Mouse (Mus musculus) kidney, postnatal 14 days (tissue): ENCODE measurements around the gene Ubqln4.
"Not testable (repeated sequence)": the region's sequence is repeated elsewhere in the genome, so short reads cannot be mapped to it uniquely, and the experiment has no call there.

Source experiments
- DNase-seq: peaks from one replicate; pipeline ENCODE4 v3.0.0; 2022; ENCODE audit warnings: mixed read lengths

Gene Ubqln4

GRCm38 (mm10) chr3:88568615-88569014 is 15.1 kb downstream of the Ubqln4 start:
- DNase-seq = no peak

DNA sequence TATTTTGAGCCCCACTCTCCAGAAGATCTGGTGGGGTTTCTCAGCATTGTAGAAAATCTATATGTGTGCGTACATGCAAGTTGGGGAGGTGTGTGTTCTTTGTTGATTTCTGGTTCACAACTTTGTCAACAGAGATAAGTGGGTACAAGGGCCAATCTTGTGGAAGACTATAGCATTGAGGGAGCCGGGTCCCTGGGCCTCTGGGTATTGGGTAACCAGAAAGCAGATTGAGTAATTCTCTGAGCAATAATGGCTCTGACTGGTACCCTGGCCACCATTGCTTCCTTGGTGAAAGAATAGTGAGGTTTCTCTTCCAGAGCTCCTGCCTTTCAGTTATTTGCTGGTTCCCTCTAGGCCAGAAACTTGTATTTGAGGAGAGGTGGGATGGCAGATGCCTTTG is 15.5 kb downstream of the Ubqln4 start:
- no peak for DNase-seq

GRCm38 (mm10) chr3:88569694-88570093 is 16.1 kb downstream of the Ubqln4 start:
- no peak for DNase-seq

DNA sequence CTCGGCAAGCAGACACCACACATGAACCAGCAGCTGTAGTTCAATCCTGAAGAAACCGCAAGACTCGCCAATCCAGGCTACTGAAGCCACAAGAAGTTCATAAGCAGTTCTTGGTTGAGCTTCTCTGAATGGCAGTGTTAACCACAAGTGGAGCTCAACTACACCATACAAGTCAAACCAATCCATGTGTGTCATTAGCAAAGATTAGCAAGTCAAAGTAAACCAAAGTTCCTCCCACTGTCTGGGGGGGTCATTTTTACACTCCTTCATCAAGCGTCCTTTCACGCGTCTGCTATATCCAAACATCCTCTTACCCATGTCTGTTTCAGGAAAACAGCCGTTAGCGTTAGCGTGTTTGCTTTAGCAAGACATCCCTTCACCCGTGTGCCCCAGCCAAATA is 16.8 kb downstream of the Ubqln4 start:
- no peak for DNase-seq

GRCm38 (mm10) chr3:88571856-88572255 is 18.3 kb downstream of the Ubqln4 start:
- DNase-seq = no peak

- no peak for DNase-seq
Measured at GRCm38 (mm10) chr3:88572835-88573234, 19.3 kb downstream of the Ubqln4 start.

DNA sequence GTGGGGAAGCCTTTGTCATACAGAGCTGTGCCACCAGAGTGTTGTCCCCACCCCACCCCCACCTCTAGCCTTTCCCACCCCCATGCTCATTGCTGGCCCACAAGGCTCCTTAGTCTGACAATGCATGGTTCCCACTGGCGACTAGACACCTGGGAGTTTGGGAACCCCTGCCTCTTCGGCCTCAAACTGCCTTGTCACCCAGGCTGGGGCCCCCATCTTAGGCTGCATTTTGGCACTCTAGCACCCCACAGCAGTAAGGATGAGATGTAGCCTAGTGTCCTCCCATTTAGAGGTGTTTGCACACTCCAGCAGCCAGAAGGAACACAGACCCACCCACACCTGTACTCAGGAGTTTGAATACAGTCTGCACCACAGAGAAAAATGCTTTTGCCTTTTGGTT is 20.3 kb downstream of the Ubqln4 start:
- DNase-seq = no peak

DNA sequence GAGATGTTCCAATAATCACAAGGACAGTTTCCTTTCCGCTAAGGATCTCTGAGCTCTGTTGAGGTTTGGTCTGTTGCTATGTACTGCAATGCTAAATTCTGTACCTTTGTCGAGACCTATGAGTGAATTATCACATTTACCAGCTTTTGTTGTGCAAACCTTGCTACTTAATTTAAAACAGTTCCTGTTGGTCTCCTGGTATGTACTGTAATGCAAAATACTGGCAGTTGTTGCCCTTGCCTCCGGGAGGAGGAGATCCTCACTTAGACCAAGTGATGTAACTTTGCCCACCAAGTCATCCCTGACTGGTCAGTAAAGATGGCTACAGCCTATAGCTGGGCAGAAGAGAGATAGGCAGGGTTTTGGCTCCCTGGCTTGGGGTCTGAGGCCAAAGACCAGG is 22.0 kb downstream of the Ubqln4 start, which contains the start of gene Ssr2:
Gene Ssr2 (plus strand): TSS at position 337 of the 400 bp plus-strand sequence.
- DNase-seq = no peak

GRCm38 (mm10) chr3:88577846-88578245 is 24.3 kb downstream of the Ubqln4 start:
- DNase-seq = not testable (repeated sequence)

DNA sequence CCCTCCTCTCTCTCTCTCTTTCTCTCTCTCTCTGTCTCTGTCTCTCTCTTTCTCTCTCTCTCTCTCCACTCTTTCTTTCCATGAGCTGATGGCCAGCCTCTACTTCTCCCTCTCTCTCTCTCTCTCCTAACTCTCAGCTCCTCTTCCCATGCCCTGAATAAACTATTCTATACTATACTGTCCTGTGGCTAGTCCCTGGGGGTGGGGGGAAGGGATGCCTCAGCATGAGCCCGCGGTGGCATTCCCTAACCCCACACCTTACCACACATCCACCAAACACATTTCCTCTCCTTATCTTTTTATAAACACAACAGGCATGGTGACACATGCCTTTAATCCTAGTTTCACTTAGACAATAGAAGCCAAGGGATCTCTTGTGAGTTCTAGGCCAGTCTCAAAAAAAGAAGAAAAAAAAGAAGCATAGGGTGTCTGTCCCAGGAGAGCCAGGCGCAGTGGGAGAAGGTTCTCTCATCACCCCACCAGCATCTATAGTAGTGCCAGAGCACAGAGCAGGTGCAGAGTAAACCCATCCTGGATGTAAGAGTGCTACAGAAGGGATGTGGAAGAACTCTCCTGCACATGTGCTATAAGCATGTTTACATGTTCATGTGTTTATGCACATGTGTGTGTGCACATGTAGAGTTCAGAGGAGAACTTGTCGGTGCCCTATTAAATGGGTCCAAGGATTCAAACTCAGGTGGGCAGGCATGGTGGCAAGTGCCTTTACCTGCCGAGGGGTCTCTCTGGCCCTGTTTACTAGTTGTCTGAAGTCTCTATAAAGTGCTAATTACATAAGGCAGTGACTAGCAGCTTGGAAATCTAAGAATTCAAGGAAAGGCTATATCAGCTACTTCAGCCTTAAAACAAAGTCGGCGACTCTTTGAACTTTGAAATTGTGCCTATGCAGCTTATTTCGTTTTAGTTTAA is 25.2 kb downstream of the Ubqln4 start:
- DNase-seq = no peak

DNA sequence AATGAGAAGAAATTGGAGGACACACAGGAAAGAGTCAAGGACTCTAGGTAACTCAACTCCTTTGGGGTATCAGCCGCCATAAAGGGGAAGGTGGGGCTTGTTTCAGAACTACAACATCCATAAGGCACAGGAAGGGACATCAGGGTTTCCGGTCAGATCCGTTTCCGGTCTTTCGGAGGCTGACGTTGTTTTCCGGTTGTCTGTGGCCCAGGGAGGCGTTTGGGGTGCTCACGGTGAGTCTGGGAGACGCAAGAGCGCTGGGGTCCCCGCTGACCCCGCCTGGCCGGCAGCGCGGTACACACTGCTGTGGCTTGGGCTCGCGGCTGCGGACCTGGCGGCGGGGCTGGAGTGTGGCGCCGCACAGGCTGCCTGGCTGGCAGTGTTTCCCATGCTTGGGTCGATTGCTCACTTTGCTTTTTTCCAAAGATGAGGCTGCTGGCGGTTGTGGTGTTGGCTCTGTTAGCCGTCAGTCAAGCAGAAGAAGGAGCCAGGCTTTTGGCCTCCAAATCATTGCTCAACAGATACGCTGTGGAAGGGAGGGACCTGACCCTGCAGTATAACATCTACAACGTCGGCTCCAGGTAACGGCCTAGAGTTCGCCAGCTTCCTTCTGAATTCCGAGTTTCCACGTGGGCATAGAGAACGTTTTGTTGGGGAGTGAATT is 26.0 kb downstream of the Ubqln4 start:
- peak; percentile 87 for DNase-seq

GRCm38 (mm10) chr3:88585769-88586168 is 32.2 kb downstream of the Ubqln4 start:
- no peak for DNase-seq

DNA sequence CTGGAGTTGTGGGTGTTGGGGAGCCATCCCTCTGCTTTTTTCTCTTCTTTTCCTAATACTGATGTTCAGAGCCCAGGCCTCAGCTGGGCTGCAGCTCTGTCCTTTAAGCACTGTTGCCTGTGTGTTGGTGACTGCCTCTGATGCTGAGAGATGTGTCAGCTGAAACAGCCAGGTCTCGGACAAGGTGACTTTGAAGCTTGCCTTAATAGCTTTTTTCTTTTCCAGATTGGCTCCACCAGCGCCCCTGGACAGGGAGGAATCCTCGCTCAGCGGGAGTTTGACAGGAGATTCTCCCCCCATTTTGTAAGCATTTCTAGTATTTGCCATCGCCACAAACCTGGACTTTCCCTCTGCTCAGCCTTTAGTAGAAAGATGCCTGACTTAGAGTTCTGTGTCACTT is 33.1 kb downstream of the Ubqln4 start:
- no peak for DNase-seq

DNA sequence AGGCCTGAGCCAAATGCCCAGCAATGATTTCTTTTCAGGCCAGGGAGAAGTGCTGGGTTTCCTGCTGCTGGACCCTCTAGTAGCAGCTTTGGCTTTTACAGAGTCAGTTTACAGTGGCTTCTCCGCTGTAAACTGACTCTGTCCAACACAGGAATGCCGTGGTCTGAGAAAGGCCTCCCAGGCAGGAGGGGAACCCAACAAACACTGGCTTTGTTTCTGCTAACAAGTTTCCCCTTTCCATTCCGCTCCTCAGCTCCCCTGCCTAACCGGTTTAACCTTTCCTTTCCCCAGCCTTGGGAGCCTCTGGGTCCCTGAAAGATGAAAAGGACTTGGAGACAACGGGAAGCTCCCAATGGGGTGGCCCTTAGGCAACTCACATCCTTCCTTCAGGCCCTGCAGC is 36.7 kb downstream of the Ubqln4 start:
- no peak for DNase-seq

DNA sequence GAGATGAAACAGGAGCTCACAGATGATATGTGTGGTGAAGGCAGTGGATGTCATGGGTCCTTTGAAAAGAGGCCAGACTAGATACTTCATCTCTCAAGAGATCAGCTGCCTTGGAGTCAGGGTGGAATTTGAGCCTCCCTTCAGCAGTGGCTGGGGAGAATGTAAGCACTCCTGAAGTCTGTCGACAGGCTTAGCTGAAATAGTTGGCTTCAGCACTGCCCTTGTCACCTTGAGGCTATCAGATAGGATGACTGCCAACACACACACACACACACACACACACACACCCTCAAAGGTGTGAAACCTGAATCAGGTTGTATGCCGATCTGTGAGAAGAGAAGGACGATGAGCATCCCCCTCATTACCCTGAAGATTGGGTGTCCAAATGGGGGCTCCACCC is 37.5 kb downstream of the Ubqln4 start:
- no peak for DNase-seq

DNA sequence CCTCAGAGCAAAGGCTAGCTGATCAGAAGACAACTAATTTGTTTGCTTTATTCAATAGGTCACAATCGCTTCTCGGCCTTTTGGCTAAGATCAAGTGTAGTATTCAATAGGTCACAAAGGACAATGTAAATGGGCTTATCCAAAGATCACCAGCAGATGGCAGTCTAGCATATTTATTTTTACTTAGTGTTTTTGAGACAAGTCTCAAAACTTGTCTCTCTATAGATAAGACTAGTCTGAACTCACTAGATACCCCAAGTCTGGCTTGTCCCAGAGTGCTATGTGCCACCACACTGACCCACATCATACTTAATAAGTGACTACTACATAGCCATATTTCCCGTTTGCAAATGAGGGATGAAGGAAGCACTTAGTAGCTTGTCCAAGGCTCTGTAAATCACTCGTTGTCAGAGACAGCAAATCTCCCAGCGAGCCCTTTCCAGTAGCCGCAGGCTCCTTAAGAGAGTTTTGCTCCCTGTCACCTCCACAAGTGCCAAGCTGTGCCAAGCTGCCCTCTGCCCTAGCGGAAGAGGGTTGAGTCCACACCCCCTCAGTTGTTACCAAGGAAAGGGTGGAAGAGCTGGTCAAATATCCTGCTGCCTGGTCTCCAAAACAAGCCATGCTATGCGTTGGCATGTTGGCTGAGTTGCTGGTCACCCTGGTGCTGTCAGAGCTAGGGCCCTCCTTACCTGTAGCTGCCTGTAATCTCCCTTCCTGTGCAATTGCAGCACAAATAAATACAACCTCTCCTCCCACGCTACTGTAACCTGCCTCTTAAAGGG is 38.6 kb downstream of the Ubqln4 start:
- DNase-seq = peak; percentile 64

DNA sequence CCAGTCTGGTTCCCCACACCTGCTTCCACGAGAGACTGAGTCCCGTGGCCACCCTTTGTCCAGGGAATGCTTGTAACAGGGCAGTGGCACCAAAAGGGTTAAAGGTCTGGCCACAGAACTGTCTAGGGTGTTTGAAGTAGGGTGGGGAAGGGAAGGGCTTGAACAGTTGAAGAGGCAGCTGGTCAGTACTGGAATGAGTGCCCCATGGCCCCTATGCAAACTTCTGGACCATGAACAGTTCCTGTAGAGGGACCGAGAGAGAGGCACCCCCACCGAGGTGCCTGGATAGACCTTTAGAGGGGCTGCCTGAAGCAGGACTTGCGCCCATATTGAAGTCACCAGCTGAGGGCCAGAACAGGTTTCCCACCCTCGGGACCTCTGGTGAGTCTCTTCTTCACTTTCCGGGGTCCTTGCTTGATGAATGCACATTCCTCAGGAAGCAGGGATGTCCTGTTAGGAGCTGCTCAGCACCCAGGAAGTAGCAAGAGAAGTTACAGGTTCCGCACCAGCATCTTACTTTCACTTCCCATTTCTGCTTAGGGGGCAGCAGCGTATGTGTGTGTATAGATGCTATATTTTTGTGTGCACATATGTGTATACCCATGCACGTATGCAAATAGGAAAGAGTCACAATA is 39.5 kb downstream of the Ubqln4 start:
- DNase-seq = no peak

DNA sequence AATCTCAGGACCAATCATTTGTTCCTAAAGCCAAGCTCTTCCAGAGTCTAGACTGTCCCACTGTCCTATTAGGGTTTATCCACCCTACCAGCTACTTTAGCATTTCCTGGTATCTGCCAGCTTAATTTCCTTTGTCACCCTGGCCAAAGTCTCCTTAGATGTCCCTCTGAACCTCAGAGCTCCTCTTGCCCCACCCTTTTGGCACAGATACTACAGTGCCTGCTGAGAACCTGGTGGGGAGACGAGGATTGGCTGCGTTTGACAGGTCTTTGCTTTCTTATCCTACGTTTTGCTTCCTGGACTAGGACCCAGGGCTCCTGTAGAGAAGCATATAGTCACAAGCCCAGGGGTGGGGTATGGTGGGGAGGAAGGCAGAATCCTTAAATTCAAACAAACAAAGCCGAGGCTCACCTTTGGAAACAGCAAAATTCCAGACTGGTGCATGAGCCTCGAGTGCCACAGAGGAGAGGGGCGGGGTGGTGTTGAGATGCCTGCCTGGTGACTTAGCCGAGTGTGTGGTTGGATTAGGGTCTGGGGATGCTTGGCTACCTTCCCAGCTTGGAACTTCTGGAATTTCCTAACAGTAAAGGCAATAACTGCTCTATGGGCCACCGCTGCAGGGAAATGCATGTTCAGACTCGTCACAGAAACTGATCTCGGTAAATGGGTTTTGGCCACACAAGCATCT is 40.5 kb downstream of the Ubqln4 start:
- DNase-seq = peak; percentile 36

DNA sequence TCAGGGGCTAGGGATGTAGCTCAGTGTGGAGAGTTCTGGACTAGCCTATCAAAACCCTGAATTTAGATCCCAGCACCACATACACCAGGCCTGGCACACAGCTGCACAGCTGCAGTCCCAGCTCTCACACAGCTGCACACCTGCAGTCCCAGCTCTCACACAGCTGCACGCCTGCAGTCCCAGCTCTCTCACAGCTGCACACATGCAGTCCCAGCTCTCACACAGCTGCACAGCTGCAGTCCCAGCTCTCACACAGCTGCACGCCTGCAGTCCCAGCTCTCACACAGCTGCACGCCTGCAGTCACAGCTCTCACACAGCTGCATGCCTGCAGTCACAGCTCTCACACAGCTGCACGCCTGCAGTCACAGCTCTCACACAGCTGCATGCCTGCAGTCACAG is 43.0 kb downstream of the Ubqln4 start:
- DNase-seq = not testable (repeated sequence)

GRCm38 (mm10) chr3:88602466-88602865 is 48.9 kb downstream of the Ubqln4 start:
- no peak for DNase-seq

DNA sequence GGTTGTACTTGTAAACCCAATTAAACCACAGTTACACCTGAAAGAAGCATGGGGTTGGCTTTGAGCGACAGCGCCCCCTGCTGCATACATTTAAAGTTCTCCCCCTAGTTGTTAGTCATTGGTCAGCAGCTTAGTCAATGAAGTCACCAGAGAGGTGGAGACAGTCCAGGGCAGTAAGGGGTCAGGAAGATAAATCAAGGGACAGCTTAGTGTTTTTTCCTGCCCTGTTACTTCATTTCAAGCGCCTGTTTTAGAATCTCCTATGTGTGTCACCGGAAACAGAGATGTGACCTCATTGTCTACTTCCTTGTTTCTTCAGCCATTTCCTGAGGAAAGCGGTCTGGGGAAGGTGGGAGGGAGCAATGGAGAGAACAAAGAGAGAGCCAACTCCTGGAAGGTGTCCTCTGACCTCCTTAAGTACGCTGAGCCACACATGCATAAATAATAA is 50.2 kb downstream of the Ubqln4 start:
- peak; percentile 89 for DNase-seq

DNA sequence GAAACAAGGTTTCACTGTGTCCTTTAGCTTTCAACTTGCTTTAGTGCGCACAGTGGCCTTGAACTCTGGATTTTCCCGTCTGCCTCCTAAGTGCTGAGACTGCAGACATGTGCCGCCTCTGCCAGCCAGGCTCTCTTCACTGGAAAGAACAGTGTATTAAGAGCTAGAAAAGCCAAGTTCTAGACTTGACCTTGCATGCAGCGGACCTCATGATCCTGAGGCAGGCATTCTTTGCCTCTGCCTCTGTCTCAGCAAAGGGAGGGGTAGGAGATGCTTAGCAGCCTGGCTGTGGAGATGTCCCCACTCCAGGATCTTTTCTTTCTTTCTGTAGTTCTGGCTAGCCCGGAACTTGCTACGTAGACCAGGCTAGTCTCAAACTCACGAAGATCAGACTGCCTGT is 51.3 kb downstream of the Ubqln4 start:
- DNase-seq = no peak
